Mouse (Mus musculus) cerebellum, adult 2 months (tissue): ENCODE data around the gene Daglb.

Experiments
- CTCF ChIP-seq: fragments of 200-500 bp; IDR thresholded peaks from 2 replicates; pipeline ENCODE4 v1.5.1; 2011; ENCODE audit warnings: low read depth, mild to moderate bottlenecking, control low read depth, low read length, moderate library complexity, borderline replicate concordance; ENCODE audit not compliant: insufficient read depth
- POLR2A ChIP-seq: fragments of 200-500 bp; IDR thresholded peaks from 2 replicates; pipeline ENCODE4 v1.6.1; 2011; ENCODE audit warnings: low read length, control low read depth, borderline replicate concordance; ENCODE audit not compliant: insufficient read depth

GRCm38 (mm10) chr5:143547384-143547783 lies 83.0 kb downstream of the Daglb start:
- peak; percentile 98 for TF ChIP-seq CTCF
- TF ChIP-seq POLR2A = no peak
